Mouse (Mus musculus) lung, adult 2 months (tissue): ENCODE results near the gene Slc38a9. TPM values are rescaled to one million over a fixed set of nuclear protein-coding genes. Genes with fewer than 3 reads are reported as not detected.

Experiments
- DNase-seq: peaks from one replicate; pipeline ENCODE4 v3.0.0; 2022
- H3K4me1 ChIP-seq: fragments of 200-500 bp; 2 replicates; pipeline ENCODE4 v1.6.1; 2011; ENCODE audit warnings: low read length; ENCODE audit not compliant: control insufficient read depth, insufficient read depth
- H3K4me3 ChIP-seq: fragments of 200-500 bp; replicated peaks from 2 replicates; pipeline ENCODE3; 2011; ENCODE audit warnings: low read depth, mild to moderate bottlenecking, control low read depth, low read length; ENCODE audit errors: extremely low read depth
- CTCF ChIP-seq: fragments of 200-500 bp; IDR thresholded peaks from 2 replicates; pipeline ENCODE4 v1.5.1; 2011; ENCODE audit warnings: mild to moderate bottlenecking, low read length, control low read depth; ENCODE audit not compliant: insufficient read depth
- POLR2A ChIP-seq: fragments of 200-500 bp; IDR thresholded peaks from 2 replicates; pipeline ENCODE4 v1.6.1; 2011; ENCODE audit warnings: low read depth, mild to moderate bottlenecking, control low read depth, low read length, borderline replicate concordance; ENCODE audit errors: extremely low read depth
- WGBS: fragments of 180-500 bp; shearing (Covaris S2); methylation state at CpG from one replicate; pipeline ENCODE4 v1.1.7; 2018; 5-methylcytosine and 5-hydroxymethylcytosine counted together
- polyA plus RNA-seq: library from polyadenylated mRNA; depleted of rRNA; stranded (reverse); fragments of >200 nt; gene quantifications from 2 replicates; pipeline ENCODE4 v1.2.3, GENCODE M21; 2012

Slc38a9 gene
- polyA plus RNA-seq, 1 experiment: 15.3 TPM

GRCm38 (mm10) chr13:112678154-112678553 lies 17.6 kb downstream of the Slc38a9 start:
- WGBS: 91% methylated on average over 4 of the region's 4 CpGs
- DNase-seq: no peak
- Histone ChIP-seq H3K4me3 (no peak overlapping the region), H3K4me1 (no peaks in the 10 kb centered on the region)
- TF ChIP-seq CTCF: no peak
- TF ChIP-seq POLR2A: no peak

GRCm38 (mm10) chr13:112683312-112683711 lies 22.8 kb downstream of the Slc38a9 start:
- TF ChIP-seq POLR2A (no peak), CTCF (no peak)
- WGBS: 63% methylated on average over 2 of the region's 2 CpGs
- DNase-seq: no peak
- no peak overlapping the region for H3K4me3 ChIP-seq
- H3K4me1 ChIP-seq: peaks cover 7% of the 10 kb centered on the region

GRCm38 (mm10) chr13:112683970-112684369 lies 23.4 kb downstream of the Slc38a9 start:
- WGBS: 56% methylated on average over 6 of the region's 6 CpGs
- Histone ChIP-seq H3K4me1 (peaks cover 8% of the 10 kb centered on the region), H3K4me3 (no peak overlapping the region)
- no peak for DNase-seq
- TF ChIP-seq CTCF (no peak), POLR2A (no peak)

GRCm38 (mm10) chr13:112686155-112686554 lies 25.6 kb downstream of the Slc38a9 start:
- TF ChIP-seq POLR2A: no peak
- H3K4me1 ChIP-seq: peaks cover 8% of the 10 kb centered on the region
- DNase-seq: no peak
- H3K4me3 ChIP-seq: no peak overlapping the region
- 39% methylated on average over 2 of the region's 2 CpGs for WGBS

GRCm38 (mm10) chr13:112692870-112693553 lies 32.5 kb downstream of the Slc38a9 start:
- no peak for TF ChIP-seq POLR2A

GRCm38 (mm10) chr13:112695526-112696240 lies 35.1 kb downstream of the Slc38a9 start:
- 91% methylated on average over 8 of the region's 8 CpGs for WGBS

More at GRCm38 (mm10) chr13:112692870-112693553, 32.5 kb downstream of the Slc38a9 start:
- no peak for DNase-seq
- Histone ChIP-seq H3K4me3 (no peak overlapping the region), H3K4me1 (peaks cover 3% of the 10 kb centered on the region)
- WGBS: 91% methylated on average over 10 of the region's 10 CpGs

GRCm38 (mm10) chr13:112701256-112701655 lies 40.7 kb downstream of the Slc38a9 start:
- no peak overlapping the region for H3K4me3 ChIP-seq
- WGBS: 83% methylated on average over 8 of the region's 8 CpGs
- no peaks in the 10 kb centered on the region for H3K4me1 ChIP-seq
- no peak for DNase-seq
- no peak for TF ChIP-seq POLR2A
- TF ChIP-seq CTCF: no peak

More at GRCm38 (mm10) chr13:112695526-112696240, 35.1 kb downstream of the Slc38a9 start:
- no peak for DNase-seq
- Histone ChIP-seq H3K4me3 (no peak overlapping the region), H3K4me1 (no peaks in the 10 kb centered on the region)
- TF ChIP-seq POLR2A: no peak
- no peak for TF ChIP-seq CTCF

GRCm38 (mm10) chr13:112706351-112706750 lies 45.8 kb downstream of the Slc38a9 start:
- 94% methylated on average over 4 of the region's 4 CpGs for WGBS
- no peaks in the 10 kb centered on the region for H3K4me1 ChIP-seq
- no peak for TF ChIP-seq CTCF
- TF ChIP-seq POLR2A: no peak
- no peak overlapping the region for H3K4me3 ChIP-seq
- no peak for DNase-seq

GRCm38 (mm10) chr13:112720078-112720736 lies 59.7 kb downstream of the Slc38a9 start:
- TF ChIP-seq CTCF (no peak), POLR2A (no peak)
- no peaks in the 10 kb centered on the region; the same call in 1 of the 2 replicates for H3K4me1 ChIP-seq
- no peak overlapping the region for H3K4me3 ChIP-seq
- no peak for DNase-seq
- 93% methylated on average over 15 of the region's 15 CpGs for WGBS
